Mouse (Mus musculus): ENCODE data around the gene Rorb. TPM values are rescaled to one million over a fixed set of nuclear protein-coding genes. Genes with fewer than 3 reads are reported as not detected.

Rorb gene
- polyA plus RNA-seq, 1 experiment from 2014 or later, result 0.90 TPM

GRCm38 (mm10) chr19:19104581-19104980 lies 6.4 kb downstream of the Rorb start:
- WGBS, result 73% methylated on average over 2 of the region's 2 CpGs

GRCm38 (mm10) chr19:19097149-19097548 lies 13.8 kb downstream of the Rorb start:
- H3K9ac ChIP-seq (replicated peaks), result no peak overlapping the region
- H3K4me3 ChIP-seq (replicated peaks), result no peak overlapping the region
- no peaks in the 10 kb centered on the region for H3K9me3 ChIP-seq
- H3K4me2 ChIP-seq, result no peak overlapping the region
- no peak overlapping the region for H3K27ac ChIP-seq
- 92% methylated on average over 6 of the region's 6 CpGs for WGBS
- no peaks in the 10 kb centered on the region for H3K36me3 ChIP-seq
- H3K4me1 ChIP-seq (replicated peaks), result no peaks in the 10 kb centered on the region
- no peaks in the 10 kb centered on the region for H3K27me3 ChIP-seq
- ATAC-seq (ENCODE audit: insufficient number of reproducible peaks, insufficient read depth, low FRiP score, low TSS enrichment, low read depth), result no peak

More at GRCm38 (mm10) chr19:19104581-19104980, 6.4 kb downstream of the Rorb start:
- ATAC-seq (ENCODE audit: insufficient number of reproducible peaks, insufficient read depth, low FRiP score, low TSS enrichment, low read depth), result no peak
- H3K27ac ChIP-seq, result no peak overlapping the region
- no peak overlapping the region for H3K9ac ChIP-seq (replicated peaks)
- 0 out of 2 replicates have a peak, but pooled peaks cover 3% of the 10 kb centered on the region for H3K4me1 ChIP-seq (replicated peaks)
- no peak overlapping the region for H3K4me2 ChIP-seq
- peaks cover 24% of the 10 kb centered on the region for H3K27me3 ChIP-seq
- no peaks in the 10 kb centered on the region for H3K9me3 ChIP-seq
- H3K36me3 ChIP-seq, result no peaks in the 10 kb centered on the region
- H3K4me3 ChIP-seq (replicated peaks), result no peak overlapping the region

- Histone ChIP-seq H3K27ac (no peak overlapping the region), H3K4me1 (replicated peaks) (no peaks in the 10 kb centered on the region), H3K9me3 (no peaks in the 10 kb centered on the region), H3K4me2 (no peak overlapping the region), H3K9ac (replicated peaks) (no peak overlapping the region), H3K27me3 (no peaks in the 10 kb centered on the region), H3K36me3 (no peaks in the 10 kb centered on the region), H3K4me3 (replicated peaks) (no peak overlapping the region)
- WGBS, result 88% methylated on average over 7 of the region's 7 CpGs
- ATAC-seq (ENCODE audit: insufficient number of reproducible peaks, insufficient read depth, low FRiP score, low TSS enrichment, low read depth), result no peak
These were observed 21.6 kb downstream of the Rorb start for GRCm38 (mm10) chr19:19089427-19089826.

GRCm38 (mm10) chr19:19077880-19078279 lies 33.1 kb downstream of the Rorb start:
- Histone ChIP-seq H3K27ac (no peak overlapping the region), H3K4me2 (no peak overlapping the region), H3K36me3 (no peaks in the 10 kb centered on the region), H3K9me3 (no peaks in the 10 kb centered on the region), H3K4me3 (replicated peaks) (no peak overlapping the region), H3K27me3 (no peaks in the 10 kb centered on the region), H3K4me1 (replicated peaks) (no peaks in the 10 kb centered on the region), H3K9ac (replicated peaks) (no peak overlapping the region)
- no peak for ATAC-seq (ENCODE audit: insufficient number of reproducible peaks, insufficient read depth, low FRiP score, low TSS enrichment, low read depth)
- 76% methylated on average over 8 of the region's 8 CpGs for WGBS

- WGBS, result 84% methylated on average over 6 of the region's 6 CpGs
- H3K9me3 ChIP-seq, result no peaks in the 10 kb centered on the region
- no peak for ATAC-seq (ENCODE audit: insufficient number of reproducible peaks, insufficient read depth, low FRiP score, low TSS enrichment, low read depth)
- no peaks in the 10 kb centered on the region for H3K4me1 ChIP-seq (replicated peaks)
- no peak overlapping the region for H3K27ac ChIP-seq
- no peaks in the 10 kb centered on the region for H3K27me3 ChIP-seq
- H3K36me3 ChIP-seq, result no peaks in the 10 kb centered on the region
- no peak overlapping the region for H3K4me2 ChIP-seq
- H3K4me3 ChIP-seq (replicated peaks), result no peak overlapping the region
- no peak overlapping the region for H3K9ac ChIP-seq (replicated peaks)
These were observed 36.2 kb downstream of the Rorb start for GRCm38 (mm10) chr19:19074756-19075155.

- Histone ChIP-seq H3K4me1 (replicated peaks) (no peaks in the 10 kb centered on the region), H3K27me3 (no peaks in the 10 kb centered on the region), H3K9me3 (no peaks in the 10 kb centered on the region), H3K27ac (no peak overlapping the region), H3K36me3 (no peaks in the 10 kb centered on the region), H3K4me2 (no peak overlapping the region), H3K9ac (replicated peaks) (no peak overlapping the region), H3K4me3 (replicated peaks) (no peak overlapping the region)
- WGBS, result 39% methylated on average over 10 of the region's 10 CpGs
- no peak for ATAC-seq (ENCODE audit: insufficient number of reproducible peaks, insufficient read depth, low FRiP score, low TSS enrichment, low read depth)
These were observed 52.1 kb downstream of the Rorb start for GRCm38 (mm10) chr19:19058710-19059398.

- Histone ChIP-seq H3K4me1 (replicated peaks) (no peaks in the 10 kb centered on the region), H3K27ac (no peak overlapping the region), H3K9ac (replicated peaks) (no peak overlapping the region), H3K27me3 (no peaks in the 10 kb centered on the region), H3K4me2 (no peak overlapping the region), H3K9me3 (no peaks in the 10 kb centered on the region), H3K36me3 (no peaks in the 10 kb centered on the region), H3K4me3 (replicated peaks) (no peak overlapping the region)
- WGBS, result 80% methylated on average over 8 of the region's 8 CpGs
- no peak for ATAC-seq (ENCODE audit: insufficient number of reproducible peaks, insufficient read depth, low FRiP score, low TSS enrichment, low read depth)
These were observed 52.8 kb downstream of the Rorb start for GRCm38 (mm10) chr19:19058201-19058600.

GRCm38 (mm10) chr19:19043138-19043537 lies 67.9 kb downstream of the Rorb start:
- Histone ChIP-seq H3K27ac (no peak overlapping the region), H3K4me3 (replicated peaks) (no peak overlapping the region), H3K36me3 (no peaks in the 10 kb centered on the region), H3K4me1 (replicated peaks) (peaks cover 12% of the 10 kb centered on the region; the same call in 1 of the 2 replicates), H3K4me2 (no peak overlapping the region), H3K27me3 (no peaks in the 10 kb centered on the region), H3K9ac (replicated peaks) (no peak overlapping the region), H3K9me3 (no peaks in the 10 kb centered on the region)
- ATAC-seq (ENCODE audit: insufficient number of reproducible peaks, insufficient read depth, low FRiP score, low TSS enrichment, low read depth), result no peak
- WGBS, result 51% methylated on average over 2 of the region's 2 CpGs

- no peak overlapping the region for H3K4me3 ChIP-seq (replicated peaks)
- H3K4me2 ChIP-seq, result no peak overlapping the region
- no peaks in the 10 kb centered on the region for H3K9me3 ChIP-seq
- no peaks in the 10 kb centered on the region for H3K36me3 ChIP-seq
- no peak overlapping the region for H3K9ac ChIP-seq (replicated peaks)
- H3K27me3 ChIP-seq, result no peaks in the 10 kb centered on the region
- H3K27ac ChIP-seq, result no peak overlapping the region
- ATAC-seq (ENCODE audit: insufficient number of reproducible peaks, insufficient read depth, low FRiP score, low TSS enrichment, low read depth), result no peak
- 23% methylated on average over 2 of the region's 2 CpGs for WGBS
- H3K4me1 ChIP-seq (replicated peaks), result peaks cover 12% of the 10 kb centered on the region; the same call in 1 of the 2 replicates
These were observed 70.2 kb downstream of the Rorb start for GRCm38 (mm10) chr19:19040800-19041199.

GRCm38 (mm10) chr19:19034482-19035315 lies 76.3 kb downstream of the Rorb start:
- Histone ChIP-seq H3K27me3 (no peaks in the 10 kb centered on the region), H3K9me3 (no peaks in the 10 kb centered on the region), H3K4me2 (no peak overlapping the region), H3K4me3 (replicated peaks) (no peak overlapping the region), H3K9ac (replicated peaks) (no peak overlapping the region), H3K4me1 (replicated peaks) (no peaks in the 10 kb centered on the region), H3K27ac (no peak overlapping the region), H3K36me3 (no peaks in the 10 kb centered on the region)
- WGBS, result 84% methylated on average over 5 of the region's 5 CpGs
- ATAC-seq (ENCODE audit: insufficient number of reproducible peaks, insufficient read depth, low FRiP score, low TSS enrichment, low read depth), result no peak

- no peaks in the 10 kb centered on the region for H3K27me3 ChIP-seq
- H3K27ac ChIP-seq, result no peak overlapping the region
- no peaks in the 10 kb centered on the region for H3K4me1 ChIP-seq (replicated peaks)
- H3K36me3 ChIP-seq, result no peaks in the 10 kb centered on the region
- no peaks in the 10 kb centered on the region for H3K9me3 ChIP-seq
- no peak overlapping the region for H3K4me3 ChIP-seq (replicated peaks)
- H3K4me2 ChIP-seq, result no peak overlapping the region
- 74% methylated on average over 3 of the region's 3 CpGs for WGBS
- no peak overlapping the region for H3K9ac ChIP-seq (replicated peaks)
- ATAC-seq (ENCODE audit: insufficient number of reproducible peaks, insufficient read depth, low FRiP score, low TSS enrichment, low read depth), result no peak
These were observed 77.0 kb downstream of the Rorb start for GRCm38 (mm10) chr19:19033974-19034373.

All from limb, embryonic 12.5 days (tissue).